Mouse (Mus musculus): ENCODE measurements at regions not wholly inside any gene's neighbourhood (a gene's known extent, or its start where the extent isn't known, plus 50 kb on each side); places are given as distances from the start of the nearest gene placed in this dataset.

DNA sequence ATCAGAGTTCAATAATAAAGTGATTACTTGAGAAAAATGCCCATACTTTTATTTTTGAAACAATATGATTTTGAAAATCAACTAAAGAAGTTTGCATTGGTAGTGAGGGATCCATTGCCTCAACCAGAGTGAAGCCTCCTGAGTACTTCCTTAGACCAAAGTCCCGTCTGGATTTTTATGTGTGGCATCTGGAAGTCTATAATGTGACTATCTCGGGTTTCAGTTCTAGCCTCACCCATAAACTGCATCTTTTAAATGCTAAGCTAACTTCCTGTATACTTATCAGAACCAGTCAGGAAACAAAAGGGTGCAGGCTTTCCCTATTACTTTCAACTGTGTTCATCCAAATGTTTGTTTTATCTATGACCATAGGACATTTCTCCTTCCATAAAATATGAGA, 178.8 kb downstream of the Spry2 start:
- Histone ChIP-seq H3K4me2 (replicated peaks; ENCODE audit: low read depth, low read length) (no peak overlapping the region), H3K27me3 (ENCODE audit: control insufficient read depth, insufficient read depth, low read length) (no peaks in the 10 kb centered on the region), H3K4me3 (ENCODE audit: low read depth, low read length) (no peak overlapping the region), H3K27ac (ENCODE audit: low read depth, low read length) (no peak overlapping the region), H3K4me1 (replicated peaks; ENCODE audit: control insufficient read depth, insufficient read depth, low read length) (no peaks in the 10 kb centered on the region), H3K36me3 (ENCODE audit: control insufficient read depth, insufficient read depth, low read length) (no peaks in the 10 kb centered on the region), H3K9me3 (ENCODE audit: control insufficient read depth, low read length) (no peaks in the 10 kb centered on the region), H3K9ac (ENCODE audit: low read depth, low read length) (no peak overlapping the region)
- no peak for DNase-seq (ENCODE audit: low spot score)
- no peak for ATAC-seq (ENCODE audit: low FRiP score)
- WGBS, result 73% methylated on average over 2 of the region's 2 CpGs

DNA sequence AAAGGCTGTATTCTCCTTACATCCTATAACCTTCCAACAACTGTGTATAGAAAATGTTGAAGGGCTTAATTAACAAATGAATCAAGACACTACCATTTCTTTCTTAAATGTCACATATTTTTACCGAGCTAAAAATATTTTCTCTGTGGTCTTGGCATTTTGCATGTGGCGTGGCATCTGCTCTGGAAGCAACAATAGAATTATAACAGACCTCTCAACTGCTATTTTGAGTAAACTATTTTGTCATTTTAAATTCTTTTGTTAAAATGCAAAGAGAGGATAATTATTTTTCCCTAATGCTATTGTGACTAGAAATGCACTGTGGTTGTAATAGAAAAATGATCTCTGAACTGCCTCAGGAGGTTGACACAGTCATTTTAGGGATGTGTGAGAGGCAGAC, 187.9 kb downstream of the Spry2 start:
- Histone ChIP-seq H3K4me1 (replicated peaks; ENCODE audit: control insufficient read depth, insufficient read depth, low read length) (no peaks in the 10 kb centered on the region), H3K27ac (ENCODE audit: low read depth, low read length) (no peak overlapping the region), H3K36me3 (ENCODE audit: control insufficient read depth, insufficient read depth, low read length) (no peaks in the 10 kb centered on the region), H3K9me3 (ENCODE audit: control insufficient read depth, low read length) (no peaks in the 10 kb centered on the region), H3K4me3 (ENCODE audit: low read depth, low read length) (no peak overlapping the region), H3K9ac (ENCODE audit: low read depth, low read length) (no peak overlapping the region), H3K4me2 (replicated peaks; ENCODE audit: low read depth, low read length) (no peak overlapping the region), H3K27me3 (ENCODE audit: control insufficient read depth, insufficient read depth, low read length) (no peaks in the 10 kb centered on the region)
- no peak for ATAC-seq (ENCODE audit: low FRiP score)
- WGBS, result 80% methylated on average over 2 of the region's 2 CpGs
- DNase-seq (ENCODE audit: low spot score), result no peak

DNA sequence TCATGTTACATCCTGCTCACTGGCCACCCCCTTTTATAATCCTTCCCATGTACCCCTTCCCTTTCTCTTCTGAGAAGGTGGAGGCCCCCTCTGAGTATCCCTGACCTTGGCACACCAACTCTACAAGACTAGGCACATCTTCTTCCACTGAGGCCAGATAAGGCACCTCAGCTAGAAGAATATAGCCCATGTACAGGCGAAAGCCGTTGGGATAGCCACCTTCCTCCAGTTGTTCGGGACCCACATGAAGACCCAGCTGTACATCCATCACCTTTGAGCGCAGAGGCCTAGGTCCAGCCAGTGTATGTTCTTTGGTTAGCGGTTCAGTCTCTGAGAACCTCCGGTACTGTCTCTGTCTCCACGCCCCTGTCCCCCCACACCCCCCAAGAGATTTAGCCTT, 189.9 kb downstream of the Spry2 start:
- Histone ChIP-seq H3K4me2 (replicated peaks; ENCODE audit: low read depth, low read length) (no peak overlapping the region), H3K4me1 (replicated peaks; ENCODE audit: control insufficient read depth, insufficient read depth, low read length) (no peaks in the 10 kb centered on the region), H3K36me3 (ENCODE audit: control insufficient read depth, insufficient read depth, low read length) (no peaks in the 10 kb centered on the region), H3K4me3 (ENCODE audit: low read depth, low read length) (no peak overlapping the region), H3K27ac (ENCODE audit: low read depth, low read length) (no peak overlapping the region), H3K9me3 (ENCODE audit: control insufficient read depth, low read length) (no peaks in the 10 kb centered on the region), H3K9ac (ENCODE audit: low read depth, low read length) (no peak overlapping the region), H3K27me3 (ENCODE audit: control insufficient read depth, insufficient read depth, low read length) (no peaks in the 10 kb centered on the region)
- WGBS, result 95% methylated on average over 7 of the region's 7 CpGs
- ATAC-seq (ENCODE audit: low FRiP score) (no peak), DNase-seq (ENCODE audit: low spot score) (no peak)

DNA sequence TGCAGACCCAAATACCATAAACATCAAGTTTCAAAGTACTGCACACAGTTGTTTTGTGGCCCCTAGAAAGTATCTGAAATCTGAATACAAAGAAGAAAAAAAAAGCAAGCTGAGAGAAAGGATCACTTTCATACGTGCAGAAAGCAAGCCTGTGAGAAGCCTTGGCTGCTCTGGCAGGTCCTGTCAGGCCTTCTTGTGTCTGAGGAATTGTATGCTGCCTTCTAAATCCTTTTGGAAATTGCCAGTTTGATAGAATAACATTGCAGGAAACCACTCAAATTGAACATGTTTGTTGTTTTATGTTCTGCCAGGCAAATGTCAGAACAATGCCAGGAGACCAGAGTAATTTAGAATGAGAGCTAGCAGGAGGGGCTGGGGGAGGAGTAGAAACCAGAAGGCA, 198.0 kb downstream of the Spry2 start:
- 34% methylated on average over 1 of the region's 1 CpGs for WGBS
- no peak for ATAC-seq (ENCODE audit: low FRiP score)
- no peak overlapping the region for H3K27ac ChIP-seq (ENCODE audit: low read depth, low read length)
- no peak for DNase-seq (ENCODE audit: low spot score)
- no peak overlapping the region for H3K9ac ChIP-seq (ENCODE audit: low read depth, low read length)
- H3K27me3 ChIP-seq (ENCODE audit: control insufficient read depth, insufficient read depth, low read length), result no peaks in the 10 kb centered on the region
- H3K36me3 ChIP-seq (ENCODE audit: control insufficient read depth, insufficient read depth, low read length), result no peaks in the 10 kb centered on the region
- no peak overlapping the region for H3K4me2 ChIP-seq (replicated peaks; ENCODE audit: low read depth, low read length)
- H3K4me3 ChIP-seq (ENCODE audit: low read depth, low read length), result no peak overlapping the region
- no peaks in the 10 kb centered on the region for H3K4me1 ChIP-seq (replicated peaks; ENCODE audit: control insufficient read depth, insufficient read depth, low read length)
- no peaks in the 10 kb centered on the region for H3K9me3 ChIP-seq (ENCODE audit: control insufficient read depth, low read length)

DNA sequence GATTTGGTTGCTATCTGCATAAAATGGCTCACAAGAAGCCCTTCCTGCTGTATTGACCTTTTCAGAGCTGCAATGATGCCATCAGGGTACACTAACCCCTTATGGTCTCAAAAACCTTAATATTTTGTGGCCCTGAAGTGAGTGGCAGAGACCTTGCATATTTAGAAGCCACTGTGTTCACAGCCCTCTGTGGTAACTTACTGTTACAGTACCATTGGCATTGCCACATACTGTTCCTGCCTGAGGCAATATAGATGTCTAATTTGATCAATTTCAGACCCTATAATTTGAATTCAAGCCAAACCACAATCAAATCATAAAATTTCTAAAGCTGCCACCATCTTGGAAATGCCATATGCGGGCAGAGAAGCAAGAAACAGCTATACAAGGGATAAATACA, 198.5 kb downstream of the Spry2 start:
- H3K9ac ChIP-seq (ENCODE audit: low read depth, low read length), result no peak overlapping the region
- DNase-seq (ENCODE audit: low spot score) (no peak), ATAC-seq (ENCODE audit: low FRiP score) (no peak)
- no peaks in the 10 kb centered on the region for H3K4me1 ChIP-seq (replicated peaks; ENCODE audit: control insufficient read depth, insufficient read depth, low read length)
- H3K4me2 ChIP-seq (replicated peaks; ENCODE audit: low read depth, low read length), result no peak overlapping the region
- 92% methylated on average over 1 of the region's 1 CpGs for WGBS
- H3K36me3 ChIP-seq (ENCODE audit: control insufficient read depth, insufficient read depth, low read length), result no peaks in the 10 kb centered on the region
- no peaks in the 10 kb centered on the region for H3K9me3 ChIP-seq (ENCODE audit: control insufficient read depth, low read length)
- no peak overlapping the region for H3K4me3 ChIP-seq (ENCODE audit: low read depth, low read length)
- H3K27me3 ChIP-seq (ENCODE audit: control insufficient read depth, insufficient read depth, low read length), result no peaks in the 10 kb centered on the region
- H3K27ac ChIP-seq (ENCODE audit: low read depth, low read length), result no peak overlapping the region

DNA sequence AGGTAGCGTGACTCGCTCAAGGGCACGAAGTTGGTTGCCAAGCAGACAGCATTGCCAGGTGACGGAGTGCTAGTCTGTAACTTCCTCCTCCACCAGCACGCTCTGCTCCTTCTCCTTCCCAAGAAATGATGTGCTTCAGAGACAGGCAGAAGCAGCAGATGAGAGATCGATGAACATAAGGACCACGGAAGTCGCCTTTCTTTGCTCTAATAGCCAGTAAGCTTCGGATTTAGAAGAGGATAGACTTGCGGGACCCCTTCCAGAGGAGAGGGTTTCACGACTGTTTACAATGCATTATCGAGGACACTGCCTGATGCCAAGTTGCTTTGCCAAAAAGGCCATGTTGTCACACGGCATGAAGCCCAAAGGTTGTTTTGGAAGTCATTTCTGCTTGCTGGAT, 199.2 kb downstream of the Spry2 start:
- no peak for DNase-seq (ENCODE audit: low spot score)

DNA sequence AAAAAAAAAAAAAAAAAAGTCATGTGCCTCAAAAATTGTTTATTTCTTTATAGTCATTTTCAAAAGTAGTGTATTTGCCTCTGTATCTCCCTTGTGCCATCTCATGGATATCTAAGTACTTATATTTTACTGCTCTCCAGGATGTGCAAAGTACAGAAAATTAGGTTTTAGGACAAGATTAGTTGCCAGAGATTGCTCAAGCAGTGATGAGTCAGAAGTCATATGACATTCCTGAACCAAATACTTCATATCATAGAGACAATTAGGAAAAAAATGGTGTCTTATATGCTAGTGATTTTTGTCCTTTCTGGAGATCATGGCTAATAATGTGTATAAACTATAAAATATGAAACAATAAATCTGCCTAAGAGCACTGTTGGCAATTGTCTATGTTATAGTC, 201.7 kb downstream of the Spry2 start:
- ATAC-seq (ENCODE audit: low FRiP score) (no peak), DNase-seq (ENCODE audit: low spot score) (no peak)
- Histone ChIP-seq H3K4me1 (replicated peaks; ENCODE audit: control insufficient read depth, insufficient read depth, low read length) (no peaks in the 10 kb centered on the region), H3K4me2 (replicated peaks; ENCODE audit: low read depth, low read length) (no peak overlapping the region), H3K27ac (ENCODE audit: low read depth, low read length) (no peak overlapping the region), H3K36me3 (ENCODE audit: control insufficient read depth, insufficient read depth, low read length) (no peaks in the 10 kb centered on the region), H3K27me3 (ENCODE audit: control insufficient read depth, insufficient read depth, low read length) (no peaks in the 10 kb centered on the region), H3K4me3 (ENCODE audit: low read depth, low read length) (no peak overlapping the region), H3K9me3 (ENCODE audit: control insufficient read depth, low read length) (no peaks in the 10 kb centered on the region), H3K9ac (ENCODE audit: low read depth, low read length) (no peak overlapping the region)

More for the DNA sequence above, 199.2 kb downstream of the Spry2 start:
- no peak overlapping the region for H3K4me2 ChIP-seq (replicated peaks; ENCODE audit: low read depth, low read length)
- no peaks in the 10 kb centered on the region for H3K4me1 ChIP-seq (replicated peaks; ENCODE audit: control insufficient read depth, insufficient read depth, low read length)
- WGBS, result 89% methylated on average over 13 of the region's 13 CpGs
- no peak overlapping the region for H3K9ac ChIP-seq (ENCODE audit: low read depth, low read length)
- no peak overlapping the region for H3K27ac ChIP-seq (ENCODE audit: low read depth, low read length)
- no peaks in the 10 kb centered on the region for H3K9me3 ChIP-seq (ENCODE audit: control insufficient read depth, low read length)
- no peaks in the 10 kb centered on the region for H3K27me3 ChIP-seq (ENCODE audit: control insufficient read depth, insufficient read depth, low read length)
- ATAC-seq (ENCODE audit: low FRiP score), result no peak
- H3K4me3 ChIP-seq (ENCODE audit: low read depth, low read length), result no peak overlapping the region
- H3K36me3 ChIP-seq (ENCODE audit: control insufficient read depth, insufficient read depth, low read length), result no peaks in the 10 kb centered on the region

DNA sequence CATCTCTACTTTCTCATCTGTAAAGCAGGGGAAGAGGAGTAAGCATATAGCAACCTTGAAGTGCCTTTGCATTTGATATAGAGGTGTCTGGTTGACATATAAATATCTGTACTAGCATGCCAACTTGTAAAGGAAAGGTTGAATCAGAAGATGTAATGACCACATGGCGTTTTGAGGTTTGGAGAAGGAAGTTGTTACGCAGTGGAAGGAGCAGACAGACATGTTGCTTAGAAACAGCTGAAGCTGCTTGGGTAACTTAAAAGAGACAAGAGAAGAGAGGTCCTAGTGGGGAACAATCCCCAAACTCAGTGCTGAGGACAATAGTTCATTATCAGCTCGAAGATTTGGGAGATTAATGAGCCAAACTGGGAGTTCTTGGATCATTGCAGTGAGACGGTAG, 202.9 kb downstream of the Spry2 start:
- no peaks in the 10 kb centered on the region for H3K27me3 ChIP-seq (ENCODE audit: control insufficient read depth, insufficient read depth, low read length)
- no peak overlapping the region for H3K4me2 ChIP-seq (replicated peaks; ENCODE audit: low read depth, low read length)
- H3K27ac ChIP-seq (ENCODE audit: low read depth, low read length), result no peak overlapping the region
- H3K4me3 ChIP-seq (ENCODE audit: low read depth, low read length), result no peak overlapping the region
- H3K4me1 ChIP-seq (replicated peaks; ENCODE audit: control insufficient read depth, insufficient read depth, low read length), result no peaks in the 10 kb centered on the region
- no peaks in the 10 kb centered on the region for H3K9me3 ChIP-seq (ENCODE audit: control insufficient read depth, low read length)
- no peaks in the 10 kb centered on the region for H3K36me3 ChIP-seq (ENCODE audit: control insufficient read depth, insufficient read depth, low read length)
- H3K9ac ChIP-seq (ENCODE audit: low read depth, low read length), result no peak overlapping the region
- no peak for ATAC-seq (ENCODE audit: low FRiP score)
- 77% methylated on average over 4 of the region's 4 CpGs for WGBS
- DNase-seq (ENCODE audit: low spot score), result no peak

DNA sequence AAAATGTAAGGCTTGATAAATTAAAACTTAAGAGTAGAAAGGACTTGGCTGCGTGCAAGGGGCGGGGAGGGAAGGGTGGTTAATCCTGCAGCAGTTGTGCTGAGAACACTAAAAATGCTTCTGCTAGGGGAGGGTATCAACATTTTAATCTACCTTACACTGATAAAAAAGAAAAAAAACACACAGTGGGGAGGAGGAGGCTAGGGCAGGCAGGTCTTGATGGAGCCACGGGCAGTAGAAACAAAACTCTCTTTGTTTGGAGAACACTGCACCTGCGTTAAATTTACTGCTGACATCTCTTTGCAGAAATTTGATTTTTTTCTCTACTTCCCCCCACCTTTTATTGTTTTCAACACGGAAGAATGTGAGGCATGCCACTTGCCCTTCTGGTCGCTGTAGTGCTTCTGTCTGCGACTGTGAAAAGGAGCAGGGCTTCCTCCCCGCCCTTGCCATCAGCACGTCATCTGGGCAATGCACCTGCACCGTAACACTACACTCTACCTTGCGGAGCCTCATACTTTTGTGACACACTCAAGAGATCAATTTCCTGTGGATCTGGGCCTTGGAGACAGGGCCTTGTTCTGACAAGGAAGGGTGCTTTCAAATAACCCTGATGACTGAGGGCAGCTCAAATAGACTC, 211.7 kb downstream of the Spry2 start:
- H3K4me1 ChIP-seq (replicated peaks; ENCODE audit: control insufficient read depth, insufficient read depth, low read length), result no peaks in the 10 kb centered on the region
- H3K27me3 ChIP-seq (ENCODE audit: control insufficient read depth, insufficient read depth, low read length), result no peaks in the 10 kb centered on the region
- H3K9ac ChIP-seq (ENCODE audit: low read depth, low read length), result no peak overlapping the region
- WGBS, result 55% methylated on average over 11 of the region's 11 CpGs
- H3K4me3 ChIP-seq (ENCODE audit: low read depth, low read length), result no peak overlapping the region
- no peak for DNase-seq (ENCODE audit: low spot score)
- H3K27ac ChIP-seq (ENCODE audit: low read depth, low read length), result no peak overlapping the region
- no peak overlapping the region for H3K4me2 ChIP-seq (replicated peaks; ENCODE audit: low read depth, low read length)
- H3K9me3 ChIP-seq (ENCODE audit: control insufficient read depth, low read length), result no peaks in the 10 kb centered on the region
- no peaks in the 10 kb centered on the region for H3K36me3 ChIP-seq (ENCODE audit: control insufficient read depth, insufficient read depth, low read length)
- no peak for ATAC-seq (ENCODE audit: low FRiP score)

Data from hindbrain, embryonic 11.5 days (tissue).